Mouse (Mus musculus): Measurements from ENCODE around the gene Hscb.
A peak's percentile ranks its signal among the peaks of the same experiment; 100 is the strongest.
"Not testable (repeated sequence)": the region's sequence is repeated elsewhere in the genome, so short reads cannot be mapped to it uniquely, and the experiment has no call there.

Hscb gene

DNA sequence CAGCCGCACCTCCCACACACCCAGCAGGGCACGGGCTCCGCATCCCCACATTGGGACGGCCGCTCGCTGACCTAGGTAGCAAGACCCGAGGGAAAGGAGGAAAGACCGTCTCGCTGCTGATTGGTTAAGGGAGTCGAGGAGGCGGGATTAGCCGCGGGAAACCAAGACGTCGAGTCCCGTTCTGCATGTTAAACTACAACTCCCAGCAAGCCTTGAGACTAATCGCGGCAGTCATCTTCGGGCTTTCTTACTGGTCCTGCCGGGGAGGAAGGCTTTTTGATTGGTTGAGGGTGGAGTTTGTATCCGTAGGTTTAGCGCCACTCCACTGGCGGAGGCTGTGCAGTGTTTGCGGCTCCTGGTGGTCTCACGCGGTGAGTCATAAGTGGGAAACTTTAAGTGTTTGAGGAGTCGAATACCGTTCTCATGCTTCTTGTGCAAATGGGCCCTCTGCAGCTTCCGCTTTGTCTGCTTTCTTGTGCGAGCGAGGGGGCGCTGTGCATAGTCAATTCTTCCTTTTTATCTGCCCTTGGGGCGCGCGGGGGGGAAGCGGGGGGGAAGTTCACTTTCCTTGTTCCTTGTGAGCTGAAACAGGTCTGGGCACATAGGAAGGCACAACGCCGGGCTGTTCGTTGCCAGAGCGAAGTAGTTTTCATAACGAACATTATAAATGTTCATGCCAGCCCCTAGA is at the start of gene Hscb, which contains the start of gene Chek2:
Gene Hscb, minus strand, starts transcription at position 100 of the 688 bp plus-strand sequence.
Gene Chek2, plus strand, starts transcription at position 302 of the 688 bp plus-strand sequence.
- peak; percentile 98 for DNase-seq (ENCODE audit: low read depth)

DNA sequence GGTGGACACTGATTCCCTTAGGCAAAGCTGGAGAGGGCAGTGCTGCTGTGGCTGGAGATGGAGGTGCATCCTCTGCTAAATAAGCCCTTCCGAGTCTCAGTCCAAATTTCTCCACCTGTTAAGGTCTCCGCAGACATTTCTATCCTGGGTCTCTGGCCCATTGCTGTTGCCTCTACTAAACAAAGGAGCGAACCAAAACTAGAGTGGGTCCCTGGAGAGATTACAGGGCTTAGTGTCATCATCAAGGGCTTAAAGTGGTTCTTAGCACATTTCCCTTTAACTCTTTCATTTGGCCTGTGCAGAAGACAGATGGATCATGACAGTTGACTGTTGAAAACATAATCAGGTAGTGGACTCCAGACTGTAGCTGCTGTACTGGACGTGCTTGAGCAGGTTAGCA is 49.0 kb upstream of the Hscb start:
- DNase-seq (ENCODE audit: low read depth): no peak

DNA sequence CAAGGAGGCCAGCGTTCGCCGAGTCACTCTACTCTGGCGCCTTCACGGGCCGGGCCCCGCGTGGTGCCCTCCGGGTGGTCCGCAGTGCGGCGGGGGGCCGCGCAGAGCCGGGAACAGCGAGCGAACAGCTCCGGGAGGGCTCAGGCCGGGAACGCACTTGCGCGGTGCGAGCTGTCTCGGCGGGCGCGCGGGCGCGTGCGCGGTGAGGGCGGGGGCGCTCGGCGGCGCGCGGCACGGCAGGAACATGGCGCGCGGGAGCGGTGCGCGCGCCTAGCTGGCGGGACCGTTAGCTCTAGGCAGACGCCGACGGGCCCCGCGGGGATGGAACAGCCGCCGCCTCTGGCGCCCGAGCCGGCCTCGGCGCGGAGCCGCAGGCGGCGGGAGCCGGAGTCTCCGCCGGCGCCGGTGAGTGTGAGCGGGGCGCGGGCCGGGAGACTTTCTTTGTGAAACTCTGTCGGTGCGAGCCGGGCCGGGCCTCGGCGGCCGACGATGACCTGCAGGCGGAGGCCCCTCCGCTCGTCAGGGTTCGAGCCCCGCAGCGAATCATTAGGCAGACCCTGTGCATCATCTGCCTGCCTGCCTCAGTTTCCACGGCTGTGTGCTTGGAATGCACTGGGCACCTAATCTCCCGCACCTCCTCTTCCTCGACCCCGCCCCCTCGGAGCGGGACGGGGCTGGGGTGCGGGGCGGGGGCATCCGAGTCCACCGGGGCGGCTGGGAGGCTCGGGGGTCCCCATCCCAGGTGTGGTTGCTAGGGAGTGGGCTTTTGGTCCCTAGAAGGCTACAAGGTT is 40.2 kb upstream of the Hscb start, which contains the start of gene Ttc28:
Gene Ttc28, plus strand, starts transcription at position 220 of the 791 bp plus-strand sequence.
- DNase-seq (ENCODE audit: low read depth): peak; percentile 49

DNA sequence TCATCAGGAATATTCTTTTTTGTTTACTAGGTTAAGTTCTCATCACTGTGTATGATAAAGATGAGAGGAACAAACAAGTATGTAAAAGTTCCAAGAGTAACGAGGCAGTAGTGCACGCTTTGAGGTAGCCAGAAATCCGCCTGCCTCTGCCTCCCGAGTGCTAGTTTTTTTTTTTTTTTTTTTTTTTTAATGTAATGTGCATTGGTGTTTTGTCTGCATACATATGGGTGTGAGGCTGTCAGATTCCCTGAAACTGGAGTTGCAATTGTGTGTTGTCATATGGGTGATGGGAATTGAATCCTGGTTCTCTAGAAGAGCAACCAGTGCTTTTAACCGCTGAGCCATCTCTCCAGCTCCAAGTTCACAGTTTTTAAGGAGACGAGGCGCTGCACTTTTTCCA is 39.5 kb upstream of the Hscb start:
- DNase-seq (ENCODE audit: low read depth): no peak

DNA sequence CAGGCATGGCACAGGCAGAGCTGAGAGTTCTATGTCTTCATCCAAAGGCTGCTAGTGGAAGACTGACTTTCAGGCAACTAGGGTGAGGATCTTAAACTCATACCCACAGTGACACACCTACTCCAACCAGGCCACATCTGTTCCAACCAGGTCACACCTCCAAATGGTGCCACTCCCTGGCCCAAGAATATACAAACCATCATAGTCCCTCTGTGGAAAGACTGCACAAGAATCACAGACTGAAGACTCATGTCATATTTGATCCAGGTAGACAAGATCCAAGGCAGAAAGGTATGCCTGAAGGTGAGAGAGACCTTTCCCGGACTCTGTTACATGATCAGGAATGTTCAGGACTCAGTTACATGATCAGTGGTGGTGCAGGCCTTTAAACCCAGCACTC is 38.9 kb upstream of the Hscb start:
- DNase-seq (ENCODE audit: low read depth): not testable (repeated sequence)

DNA sequence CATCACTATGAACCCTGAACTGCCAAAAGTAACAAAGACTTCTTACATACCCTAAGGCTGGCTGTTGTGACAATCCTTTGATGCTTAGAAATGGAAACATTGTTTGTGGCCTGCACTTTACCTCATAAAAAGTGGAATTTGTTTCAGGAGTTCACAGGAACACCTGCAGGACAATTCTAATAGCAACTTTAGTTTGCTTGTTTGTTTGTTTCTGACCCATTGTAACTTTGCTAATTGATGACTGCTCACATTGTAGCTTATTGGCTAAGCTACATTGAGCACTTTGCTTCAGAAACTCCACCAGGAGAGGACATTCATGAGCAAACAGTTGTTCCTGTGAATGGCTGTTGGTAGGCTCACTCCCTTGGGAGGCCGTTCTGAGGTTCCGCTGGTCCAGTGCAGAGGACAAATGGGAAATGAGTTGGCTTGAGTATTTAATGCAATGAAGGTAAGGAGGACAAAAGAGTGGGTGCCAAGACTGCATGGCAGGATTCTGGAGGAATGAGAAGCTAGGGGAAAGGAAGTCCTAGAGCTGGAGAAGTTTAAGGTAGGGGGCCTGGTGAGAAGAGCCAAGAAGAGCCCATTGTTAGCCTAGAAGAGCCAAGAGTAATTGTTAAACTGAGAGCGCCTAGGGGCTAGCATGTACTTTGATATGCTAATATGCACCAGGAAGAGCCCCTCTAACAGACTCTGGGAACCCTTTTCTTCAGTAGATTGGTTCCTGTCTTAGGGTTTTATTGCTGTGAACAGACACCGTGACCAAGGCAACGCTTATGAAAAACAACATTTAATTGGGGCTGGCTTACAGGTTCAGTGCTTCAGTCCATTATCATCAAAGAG is 38.3 kb upstream of the Hscb start:
- DNase-seq (ENCODE audit: low read depth): no peak

DNA sequence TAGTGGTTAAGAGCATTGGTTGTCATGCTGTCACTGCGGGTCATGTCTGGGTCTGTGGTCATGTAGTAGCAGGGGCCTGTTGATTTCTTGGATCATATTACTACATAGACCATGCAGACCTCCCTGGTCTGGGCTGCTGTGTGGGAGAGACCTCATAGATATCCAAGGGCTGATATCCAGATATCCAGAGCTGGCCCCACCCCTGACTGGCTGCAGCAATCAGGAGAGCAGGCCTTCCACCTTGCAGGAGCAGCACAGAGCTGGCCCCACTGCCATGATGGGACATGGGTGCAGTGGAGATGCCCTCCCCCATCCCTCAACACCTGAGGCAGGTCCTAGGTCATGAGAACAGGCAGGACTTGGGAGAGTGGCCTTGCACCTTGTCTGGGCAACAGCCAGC is 35.7 kb upstream of the Hscb start:
- no peak for DNase-seq (ENCODE audit: low read depth)

DNA sequence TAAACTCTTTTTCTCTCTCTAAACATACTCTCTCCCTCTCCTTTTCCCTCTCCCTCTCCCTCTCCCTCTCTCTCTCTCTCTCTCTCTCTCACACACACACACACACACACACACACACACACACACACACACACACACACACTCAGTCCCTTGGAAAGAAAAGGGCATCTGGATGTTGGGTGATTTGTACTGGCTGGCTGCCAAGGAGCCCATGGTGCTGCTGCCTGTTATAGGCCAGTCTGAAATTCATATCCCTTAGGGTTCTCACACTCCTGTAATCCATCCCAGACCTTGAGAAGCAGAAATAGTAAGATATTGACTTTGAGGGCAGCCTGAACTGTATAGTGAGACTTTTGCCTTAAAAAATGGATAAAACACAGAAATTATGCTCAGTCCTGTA is 35.1 kb upstream of the Hscb start:
- DNase-seq (ENCODE audit: low read depth): no peak

DNA sequence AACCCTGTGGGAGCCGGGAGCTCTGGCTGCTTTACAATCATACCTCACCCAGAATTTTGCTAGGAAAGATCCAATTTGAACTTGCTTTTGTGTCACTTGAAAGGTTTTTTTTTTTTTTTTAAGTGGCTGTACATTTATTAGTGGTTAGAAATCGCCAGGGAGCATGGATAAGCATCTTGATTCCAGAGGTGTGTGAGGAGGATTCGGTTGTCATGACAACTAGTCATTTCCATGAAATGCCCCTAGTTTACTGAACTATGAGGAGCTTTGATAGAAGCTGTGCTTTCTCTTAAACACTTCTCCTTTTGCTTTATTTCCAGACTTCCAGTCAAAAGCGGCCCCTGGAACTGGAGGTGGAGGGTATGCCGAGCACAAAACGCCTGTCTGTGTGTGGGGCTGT is 33.6 kb upstream of the Hscb start:
- DNase-seq (ENCODE audit: low read depth): no peak

DNA sequence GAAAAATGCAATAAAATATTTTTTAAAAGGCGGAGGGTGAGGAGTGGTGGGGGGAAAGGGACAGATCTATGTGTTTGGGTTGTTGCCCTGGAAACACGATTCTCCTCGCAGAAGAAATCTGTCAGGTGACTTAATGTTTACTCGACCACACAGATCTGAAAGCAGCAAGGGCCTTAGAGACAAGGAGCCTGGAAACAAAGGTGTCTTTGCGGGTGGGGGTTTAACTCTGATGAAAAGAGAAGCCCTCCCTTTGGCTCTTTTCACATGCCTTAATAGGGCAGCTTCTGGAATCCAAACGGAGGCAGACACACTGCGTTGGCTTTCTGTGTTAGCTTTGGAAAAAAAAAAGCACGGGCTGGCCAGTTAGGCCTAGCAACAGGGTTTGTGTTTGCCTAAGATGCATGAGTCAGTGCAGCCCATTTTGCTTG is 29.7 kb upstream of the Hscb start:
- no peak for DNase-seq (ENCODE audit: low read depth)

DNA sequence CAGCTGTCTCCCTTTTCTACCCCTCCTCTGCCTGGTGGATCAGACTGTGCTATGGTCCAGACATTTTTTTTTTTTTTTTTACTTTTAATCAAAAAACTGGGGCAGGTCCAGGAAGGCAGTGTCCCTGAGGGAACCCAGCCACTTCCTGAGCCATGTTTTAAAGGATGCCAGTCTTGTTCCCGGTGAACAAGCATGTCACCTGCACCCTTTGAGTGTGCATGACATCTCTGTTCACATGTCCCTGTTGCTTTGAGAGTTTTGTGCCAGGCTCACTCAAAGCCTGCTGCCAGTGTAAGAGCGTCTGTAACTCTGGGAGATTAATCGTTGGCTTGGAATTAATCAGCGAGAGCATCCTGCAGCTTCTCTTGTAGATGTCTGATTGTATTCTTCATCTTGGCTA is 28.9 kb upstream of the Hscb start:
- DNase-seq (ENCODE audit: low read depth): no peak

DNA sequence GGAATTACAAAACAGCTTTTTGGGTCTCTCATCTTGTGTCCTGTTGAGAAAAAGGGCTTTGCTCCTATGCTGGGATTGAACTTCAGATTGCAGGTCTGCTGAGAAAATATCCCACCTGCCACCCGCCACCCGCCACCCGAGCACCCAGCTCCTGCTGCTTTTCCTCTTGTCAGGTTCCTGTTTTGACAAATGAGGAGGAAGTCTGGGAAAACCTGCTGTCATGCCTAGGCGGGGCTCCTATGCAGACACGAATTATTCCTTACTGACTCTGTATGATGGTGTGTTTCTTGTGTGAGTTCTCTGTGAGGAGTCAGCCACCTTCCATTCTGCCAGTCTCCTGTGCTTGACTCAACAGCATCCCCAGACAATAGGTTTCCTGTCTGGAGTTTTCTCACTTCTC is 20.9 kb upstream of the Hscb start:
- no peak for DNase-seq (ENCODE audit: low read depth)

DNA sequence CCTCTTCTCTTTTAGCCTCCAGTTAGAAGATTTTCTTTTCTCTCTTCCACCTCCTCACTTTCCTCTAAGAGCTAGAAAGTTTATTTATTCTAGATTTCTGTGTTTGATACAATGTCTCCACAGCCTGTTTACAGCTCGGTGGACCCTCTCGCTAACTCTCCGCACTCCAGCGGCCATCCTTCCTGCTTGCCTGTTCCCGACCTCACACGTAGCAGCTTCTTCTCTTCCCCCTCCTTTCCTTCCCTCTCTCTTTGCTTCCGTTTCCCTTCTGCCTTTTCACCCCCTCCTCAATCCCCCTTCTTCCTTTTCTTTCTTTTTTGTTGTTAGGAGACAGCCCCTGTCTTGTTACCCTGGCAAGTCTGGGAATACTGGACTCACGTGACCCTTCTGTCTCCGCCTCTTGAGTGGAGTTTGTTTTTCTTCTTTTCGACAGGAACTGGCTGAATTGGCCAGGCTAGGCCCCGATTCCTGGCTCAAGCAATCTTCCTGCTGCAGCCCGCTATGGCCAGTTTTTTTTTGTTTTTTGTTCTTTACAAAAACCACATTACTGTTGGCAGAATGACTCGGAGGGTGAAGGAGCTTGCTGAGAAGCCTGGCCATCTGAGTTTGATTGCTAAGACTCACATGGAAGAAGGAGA is 19.6 kb upstream of the Hscb start:
- DNase-seq (ENCODE audit: low read depth): no peak

DNA sequence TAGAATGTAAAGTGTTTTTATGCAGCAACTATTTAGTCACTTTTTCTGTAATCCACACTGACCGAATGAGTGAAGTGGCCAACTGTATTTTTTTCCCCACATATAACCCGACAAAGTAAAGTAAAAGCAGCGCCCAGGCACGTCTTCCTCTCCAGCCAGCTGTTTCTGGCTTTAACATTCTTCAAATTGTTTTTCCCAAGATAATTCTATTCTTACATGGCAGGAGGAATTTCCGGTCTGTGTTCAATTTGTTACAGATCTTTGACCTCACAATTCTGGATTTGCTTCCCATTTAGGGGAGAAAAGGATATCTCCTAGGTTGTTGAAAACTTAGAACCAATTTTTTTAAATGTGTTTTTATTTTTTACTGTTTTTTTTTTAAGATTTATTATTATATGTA is 17.5 kb upstream of the Hscb start:
- no peak for DNase-seq (ENCODE audit: low read depth)

DNA sequence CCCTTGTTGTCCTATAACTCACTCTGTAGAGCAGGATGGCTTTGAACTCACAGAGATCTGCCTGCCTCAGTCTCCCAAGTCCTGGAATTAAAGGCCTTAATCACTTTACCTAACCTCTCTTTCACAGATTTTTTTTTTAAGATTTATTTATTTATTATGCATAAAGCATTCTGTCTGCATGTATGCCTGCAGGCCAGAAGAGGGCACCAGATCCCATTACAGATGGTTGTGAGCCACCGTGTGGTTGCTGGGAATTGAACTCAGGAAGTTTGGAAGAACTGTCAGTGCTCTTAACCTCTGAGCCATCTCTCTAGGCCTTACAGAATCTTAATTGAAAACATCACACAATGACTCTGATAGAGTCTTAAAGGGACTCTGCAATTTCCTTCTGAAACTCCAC is 13.4 kb upstream of the Hscb start:
- DNase-seq (ENCODE audit: low read depth): no peak

DNA sequence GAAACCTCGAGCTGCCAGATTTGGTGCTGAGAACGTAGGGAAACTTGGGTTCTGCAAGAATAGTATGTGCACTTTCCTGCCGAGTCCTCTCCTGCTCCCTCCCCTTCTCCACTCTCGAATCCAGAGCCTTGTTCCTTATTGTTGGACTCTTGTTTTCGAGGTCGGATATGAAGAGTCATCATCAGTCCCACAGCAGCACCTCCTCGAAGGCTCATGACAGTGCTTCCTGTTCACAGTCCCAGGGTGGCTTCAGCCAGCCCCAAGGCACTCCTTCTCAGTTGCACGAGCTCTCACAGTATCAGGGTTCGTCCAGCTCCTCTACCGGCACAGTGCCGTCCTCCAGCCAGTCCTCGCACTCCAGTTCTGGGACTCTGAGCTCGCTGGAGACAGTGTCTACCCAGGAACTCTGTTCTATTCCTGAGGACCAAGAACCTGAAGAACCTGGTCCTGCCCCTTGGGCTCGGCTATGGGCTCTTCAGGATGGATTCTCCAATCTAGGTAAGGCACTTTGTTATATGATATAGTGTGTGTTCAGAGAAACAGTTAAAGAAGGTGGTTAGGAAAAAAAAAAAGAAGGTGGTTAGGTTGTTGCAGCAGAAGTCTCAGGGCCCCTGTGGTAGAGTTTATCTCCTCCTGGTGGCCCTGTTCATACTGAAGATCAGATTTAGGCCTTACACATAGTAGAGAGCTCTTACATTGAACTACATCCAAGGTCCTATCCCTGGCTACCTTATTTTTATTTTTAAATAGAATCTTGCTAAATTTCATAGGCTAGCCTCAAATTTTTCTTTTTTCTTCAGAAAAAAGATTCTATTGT is 1.7 kb upstream of the Hscb start:
- DNase-seq (ENCODE audit: low read depth): peak; percentile 19

DNA sequence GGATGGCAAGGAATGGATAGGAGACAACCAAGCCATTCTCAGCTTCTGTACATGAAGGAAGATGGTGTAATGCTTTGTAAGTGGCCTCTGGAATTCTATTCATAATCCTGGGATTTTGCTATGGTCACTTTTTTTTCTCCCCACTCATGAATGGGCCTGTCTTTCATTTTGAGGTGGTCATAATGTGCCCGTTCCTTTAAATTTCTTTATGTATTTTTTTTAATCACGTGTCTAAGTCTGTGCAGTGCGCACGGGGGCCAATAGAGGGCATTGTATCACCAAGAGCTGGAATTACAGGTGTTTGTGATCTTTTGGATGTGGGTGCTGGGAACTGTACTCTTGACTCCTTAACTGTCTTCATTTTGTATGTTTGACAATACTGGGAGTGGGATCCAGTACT is 888 bp upstream of the Hscb start:
- DNase-seq (ENCODE audit: low read depth): peak; percentile 73

DNA sequence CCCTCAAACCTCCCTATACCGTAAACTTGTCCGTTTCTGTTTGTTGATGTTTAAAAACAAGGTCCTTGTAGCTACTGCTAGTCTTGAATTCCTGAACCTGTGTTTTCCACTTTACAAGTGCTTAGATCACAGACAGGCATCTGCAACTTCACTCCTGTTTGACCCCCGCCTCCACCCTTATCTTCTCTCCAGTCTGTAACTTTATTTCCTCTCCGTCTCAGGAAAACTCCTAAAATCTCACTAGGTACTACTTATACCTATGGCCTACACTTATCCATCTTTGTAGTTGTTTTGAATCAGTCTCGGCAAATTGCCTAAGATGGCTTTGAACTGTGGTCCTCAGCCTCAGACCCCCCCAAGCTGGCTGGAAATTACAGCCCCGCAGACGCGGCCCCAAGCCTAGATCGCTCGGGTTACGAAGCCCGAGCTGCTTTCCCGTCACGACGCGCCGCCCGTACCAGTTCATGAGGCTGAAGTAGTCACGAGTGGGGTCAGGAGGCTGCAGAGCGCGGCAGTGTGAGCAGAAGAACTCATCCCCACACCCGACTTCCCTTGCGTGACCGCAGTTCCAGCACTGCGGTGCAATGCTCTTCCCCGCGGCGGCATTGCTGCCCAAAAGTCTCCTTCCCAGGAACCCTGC is 419 bp downstream of the Hscb start:
- peak; percentile 16 for DNase-seq (ENCODE audit: low read depth)

DNA sequence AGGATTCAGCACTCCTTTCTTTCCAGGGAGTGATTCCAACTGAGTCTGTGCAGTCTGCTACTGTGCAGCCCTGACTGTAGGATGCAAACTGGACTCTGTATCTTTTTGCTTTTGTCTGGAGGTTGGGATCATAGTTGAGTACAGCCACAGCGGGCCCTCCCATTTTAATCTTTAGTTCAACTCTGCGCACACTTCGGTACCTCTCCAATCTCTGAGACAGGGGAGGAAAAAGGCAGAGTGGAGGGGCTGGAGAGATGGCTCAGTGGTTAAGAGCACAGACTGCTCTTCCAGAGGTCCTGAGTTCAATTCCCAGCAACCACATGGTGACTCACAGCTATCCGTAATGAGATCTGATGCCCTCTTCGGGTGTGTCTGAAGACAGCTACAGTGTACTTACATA is 1.6 kb downstream of the Hscb start:
- DNase-seq (ENCODE audit: low read depth): not testable (repeated sequence)

DNA sequence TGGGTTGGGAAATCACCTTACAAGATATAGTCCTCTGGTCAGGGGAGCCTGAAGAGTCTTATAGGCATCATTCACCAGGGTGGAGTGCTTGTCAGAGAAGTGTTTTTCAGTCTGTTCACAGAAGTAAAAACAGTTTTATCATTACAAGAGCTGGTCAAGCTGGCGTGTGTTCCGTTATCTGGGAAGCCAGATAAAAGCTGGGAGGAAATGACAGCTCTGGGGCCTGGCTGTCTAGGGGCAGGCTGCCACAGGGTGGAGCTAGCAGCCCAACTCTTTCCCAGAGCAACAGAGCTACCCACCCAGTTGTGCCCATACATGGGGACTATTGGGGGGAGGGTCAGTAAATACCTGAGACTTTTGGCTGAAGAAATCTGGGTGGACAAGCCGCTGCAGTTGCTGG is 3.6 kb downstream of the Hscb start:
- peak; percentile 73 for DNase-seq (ENCODE audit: low read depth)

Data from c-Kit-positive CD71-negative TER-119-negative erythroid progenitor cells, embryonic 14.5 days (primary cell).